Mouse (Mus musculus) heart, postnatal 10 days (tissue): Measurements from ENCODE around the gene Lce6a. TPM values are rescaled to one million over a fixed set of nuclear protein-coding genes. Genes with fewer than 3 reads are reported as not detected.

Experiments used
- DNase-seq, 2 experiments: peaks; one replicate each; pipeline ENCODE4 v3.0.0; 2021
- intact Hi-C: fragments of 180-260 bp; cut with DNase I; formaldehyde crosslinking; loops from one replicate; pipeline ENCODE4 v1.15.1; 2025
- total RNA-seq, 2 experiments: library from RNA; stranded (reverse); gene quantifications; 2 replicates each; pipeline ENCODE4 v1.2.3; 2021

Gene Lce6a
- total RNA-seq, 2 experiments from 2014 or later, result not detected

DNA sequence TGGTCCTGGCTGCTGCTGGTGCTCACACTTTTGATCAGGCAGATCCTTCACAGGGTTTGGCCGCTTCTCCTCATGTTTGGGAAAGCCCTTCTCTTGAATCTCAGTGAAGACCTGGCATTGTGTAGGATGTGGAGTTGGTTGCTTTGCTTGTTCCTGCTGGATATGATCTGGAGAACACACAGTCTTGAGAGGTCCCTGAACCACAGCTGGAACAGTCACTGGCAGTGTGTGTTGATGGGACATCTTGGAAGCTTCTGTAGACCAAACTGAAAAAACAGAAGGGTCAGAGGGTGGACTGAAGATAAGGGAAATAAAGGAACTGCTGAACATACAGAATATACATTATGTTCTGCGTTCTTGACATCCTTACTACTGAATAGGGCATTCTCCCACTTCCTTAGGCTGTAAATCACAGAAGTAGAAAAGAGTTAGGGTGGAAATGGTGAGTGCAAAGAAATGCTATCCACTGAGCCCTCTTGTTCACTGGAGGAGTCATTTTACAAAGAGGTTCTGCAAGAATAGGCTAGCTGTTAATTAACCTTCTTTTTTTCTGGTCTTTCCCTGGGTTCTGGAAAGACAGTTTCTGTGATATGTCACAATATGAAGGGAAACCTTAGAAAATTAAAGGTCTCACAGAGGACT is 48.8 kb downstream of the Lce6a start:
- no peak for DNase-seq
- intact Hi-C loops, result no loop called here

Other genes with a start within 250 kb of the Lce6a start
- gene Sprr2h, start 236.0 kb downstream of the Lce6a start, total RNA-seq, result not detected
- not detected for gene Sprr2i, start 213.7 kb downstream of the Lce6a start, total RNA-seq
- gene Sprr2j-ps, start 203.6 kb downstream of the Lce6a start, total RNA-seq, result not detected
- gene Gm9774, start 192.2 kb downstream of the Lce6a start, total RNA-seq, result 1 to 10 TPM; 3.9 to 5.2 TPM
- not detected for gene Sprr2k, start 189.1 kb downstream of the Lce6a start, total RNA-seq
- not detected for gene Sprr1b, start 182.9 kb downstream of the Lce6a start, total RNA-seq
- not detected for gene Sprr3, start 162.9 kb downstream of the Lce6a start, total RNA-seq
- not detected for gene Sprr1a, start 135.8 kb downstream of the Lce6a start, total RNA-seq
- not detected for gene Sprr4, start 121.2 kb downstream of the Lce6a start, total RNA-seq
- gene 2310046K23Rik, start 87.1 kb downstream of the Lce6a start, total RNA-seq, result not detected
- gene Ivl, start 47.9 kb downstream of the Lce6a start, total RNA-seq, result not detected
- gene Smcp, start 32.7 kb downstream of the Lce6a start, total RNA-seq, result not detected
- not detected for gene 2210017I01Rik, start 14.2 kb downstream of the Lce6a start, total RNA-seq
- not detected for gene Lce1a1, start 26.6 kb upstream of the Lce6a start, total RNA-seq
- not detected for gene Lce1b, start 35.3 kb upstream of the Lce6a start, total RNA-seq
- not detected for gene Lce1a2, start 48.7 kb upstream of the Lce6a start, total RNA-seq
- gene Lce1c, start 57.6 kb upstream of the Lce6a start, total RNA-seq, result not detected
- gene Lce1d, start 65.5 kb upstream of the Lce6a start, total RNA-seq, result not detected
- not detected for gene Lce1e, start 87.4 kb upstream of the Lce6a start, total RNA-seq
- gene Lce1f, start 98.7 kb upstream of the Lce6a start, total RNA-seq, result not detected
- not detected for gene Gm38119, start 117.4 kb upstream of the Lce6a start, total RNA-seq
- not detected for gene Lce1g, start 130.7 kb upstream of the Lce6a start, total RNA-seq
- not detected for gene Lce1h, start 143.4 kb upstream of the Lce6a start, total RNA-seq
- gene Lce1i, start 157.2 kb upstream of the Lce6a start, total RNA-seq, result not detected
- not detected for gene Lce1j, start 168.9 kb upstream of the Lce6a start, total RNA-seq
- not detected for gene Lce1k, start 186.2 kb upstream of the Lce6a start, total RNA-seq
- not detected for gene Kprp, start 205.6 kb upstream of the Lce6a start, total RNA-seq
- gene Lce1l, start 229.6 kb upstream of the Lce6a start, total RNA-seq, result not detected
- gene 2310050C09Rik, start 248.6 kb upstream of the Lce6a start, total RNA-seq, result not detected